Mouse (Mus musculus): ENCODE results near the gene Scrg1. TPM values are rescaled to one million over a fixed set of nuclear protein-coding genes. Genes with fewer than 3 reads are reported as not detected.
"Not testable (repeated sequence)": the region's sequence is repeated elsewhere in the genome, so short reads cannot be mapped to it uniquely, and the experiment has no call there.

Gene Scrg1
- total RNA-seq, 2 experiments from 2014 or later = 44.5 to 54.1 TPM

- intact Hi-C loops (cut with DNase I) = no loop called here
- DNase-seq (ENCODE audit: low spot score in 2 of 2) = no peak
Measured at GRCm38 (mm10) chr8:57498494-57498846, 42.7 kb downstream of the Scrg1 start.

- DNase-seq (ENCODE audit: low spot score in 2 of 2) = peak; percentile 36 to 43
- intact Hi-C loops (cut with DNase I) = no loop called here
Measured at GRCm38 (mm10) chr8:57498847-57499511, 43.3 kb downstream of the Scrg1 start.

GRCm38 (mm10) chr8:57503641-57504040, 47.9 kb downstream of the Scrg1 start:
- peak; percentile 60 to 64 for DNase-seq (ENCODE audit: low spot score in 2 of 2)
- intact Hi-C loops (cut with DNase I) = loop anchor here (5.0 kb wide), 1 partner anchor 76 kb away; no protein-coding TSS in a partner anchor

GRCm38 (mm10) chr8:57505500-57505899, 49.8 kb downstream of the Scrg1 start:
- DNase-seq (ENCODE audit: low spot score in 2 of 2); intact Hi-C loops (cut with DNase I): not testable (repeated sequence)

- DNase-seq (ENCODE audit: low spot score in 2 of 2) = no peak
- intact Hi-C loops (cut with DNase I) = no loop called here
Measured at GRCm38 (mm10) chr8:57507556-57508063, 51.9 kb downstream of the Scrg1 start.

GRCm38 (mm10) chr8:57508657-57509056, 52.9 kb downstream of the Scrg1 start:
- intact Hi-C loops (cut with DNase I) = no loop called here

GRCm38 (mm10) chr8:57510791-57511315, 55.1 kb downstream of the Scrg1 start:
- intact Hi-C loops (cut with DNase I) = loop anchor here (1.0 to 5.0 kb wide), 2 partner anchors 24 to 79 kb away; partner anchors contain the start of gene Sap30
- no peak for DNase-seq (ENCODE audit: low spot score in 2 of 2)

More at GRCm38 (mm10) chr8:57508657-57509056, 52.9 kb downstream of the Scrg1 start:
- DNase-seq (ENCODE audit: low spot score in 2 of 2) = no peak

- intact Hi-C loops (cut with DNase I) = loop anchor here (1.0 to 5.0 kb wide), 2 partner anchors 24 to 79 kb away; partner anchors contain the start of gene Sap30
- peak; percentile 99 to 100 for DNase-seq (ENCODE audit: low spot score in 2 of 2)
Measured at GRCm38 (mm10) chr8:57511316-57512118, 55.8 kb downstream of the Scrg1 start, which contains the start of gene Hmgb2. TSS of gene Hmgb2 (plus strand) at chr8:57511907.

GRCm38 (mm10) chr8:57512141-57513056, 56.7 kb downstream of the Scrg1 start:
- intact Hi-C loops (cut with DNase I) = loop anchor here (5.0 kb wide), 1 partner anchor 80 kb away; no protein-coding TSS in a partner anchor
- no peak for DNase-seq (ENCODE audit: low spot score in 2 of 2)

GRCm38 (mm10) chr8:57513178-57513661, 57.5 kb downstream of the Scrg1 start:
- intact Hi-C loops (cut with DNase I) = loop anchor here (5.0 kb wide), 1 partner anchor 81 kb away; no protein-coding TSS in a partner anchor
- DNase-seq (ENCODE audit: low spot score in 2 of 2) = not testable (repeated sequence)

GRCm38 (mm10) chr8:57516685-57517084, 61.0 kb downstream of the Scrg1 start:
- intact Hi-C loops (cut with DNase I); DNase-seq (ENCODE audit: low spot score in 2 of 2): not testable (repeated sequence)

- intact Hi-C loops (cut with DNase I) = no loop called here
- DNase-seq (ENCODE audit: low spot score in 2 of 2) = no peak
Measured at GRCm38 (mm10) chr8:57517723-57518122, 62.0 kb downstream of the Scrg1 start.

GRCm38 (mm10) chr8:57520186-57520786, 64.6 kb downstream of the Scrg1 start:
- intact Hi-C loops (cut with DNase I) = loop anchor here (10.0 kb wide), 1 partner anchor 835 kb away; no protein-coding TSS in a partner anchor
- no peak for DNase-seq (ENCODE audit: low spot score in 2 of 2)

Other genes with a start within 250 kb of the Scrg1 start
- not detected for gene Hand2, start 134.9 kb upstream of the Scrg1 start, total RNA-seq (2021)
- gene Sap30, start 31.9 kb downstream of the Scrg1 start, total RNA-seq (2021) = 1 to 10 TPM; 8.3 to 8.6 TPM
- gene Hmgb2, start 56.0 kb downstream of the Scrg1 start, total RNA-seq (2021) = 1 to 10 TPM; 2.4 to 5.5 TPM
- gene Galnt7, start 197.1 kb downstream of the Scrg1 start, total RNA-seq (2021) = 10 to 100 TPM; 10.2 to 10.6 TPM